Mouse (Mus musculus): ENCODE measurements at regions not wholly inside any gene's neighbourhood (a gene's known extent, or its start where the extent isn't known, plus 50 kb on each side); places are given as distances from the start of the nearest gene placed in this dataset.
"Not testable (repeated sequence)": the region's sequence is repeated elsewhere in the genome, so short reads cannot be mapped to it uniquely, and the experiment has no call there.

GRCm38 (mm10) chr6:9498921-9499320 lies 550.7 kb downstream of the Nxph1 start:
- peak; percentile 85 for DNase-seq (ENCODE audit: inconsistent ontology term)

GRCm38 (mm10) chr6:9534395-9534794 lies 586.2 kb downstream of the Nxph1 start:
- DNase-seq (ENCODE audit: inconsistent ontology term): no peak

- DNase-seq (ENCODE audit: inconsistent ontology term): no peak
These were observed 590.5 kb downstream of the Nxph1 start for GRCm38 (mm10) chr6:9538737-9539136.

- DNase-seq (ENCODE audit: inconsistent ontology term): no peak
These were observed 602.1 kb downstream of the Nxph1 start for GRCm38 (mm10) chr6:9550096-9550939.

GRCm38 (mm10) chr6:9563290-9564044 lies 615.2 kb downstream of the Nxph1 start:
- no peak for DNase-seq (ENCODE audit: inconsistent ontology term)

- DNase-seq (ENCODE audit: inconsistent ontology term): no peak
These were observed 623.6 kb downstream of the Nxph1 start for GRCm38 (mm10) chr6:9571787-9572186.

- no peak for DNase-seq (ENCODE audit: inconsistent ontology term)
These were observed 645.2 kb downstream of the Nxph1 start for GRCm38 (mm10) chr6:9593391-9593790.

GRCm38 (mm10) chr6:9599418-9599817 lies 651.2 kb downstream of the Nxph1 start:
- no peak for DNase-seq (ENCODE audit: inconsistent ontology term)

GRCm38 (mm10) chr6:9633931-9634330 lies 685.7 kb downstream of the Nxph1 start:
- no peak for DNase-seq (ENCODE audit: inconsistent ontology term)

- not testable (repeated sequence) for DNase-seq (ENCODE audit: inconsistent ontology term)
These were observed 695.2 kb downstream of the Nxph1 start for GRCm38 (mm10) chr6:9643456-9643855.

GRCm38 (mm10) chr6:9643926-9644325 lies 695.7 kb downstream of the Nxph1 start:
- not testable (repeated sequence) for DNase-seq (ENCODE audit: inconsistent ontology term)

- DNase-seq (ENCODE audit: inconsistent ontology term): no peak
These were observed 711.4 kb downstream of the Nxph1 start for GRCm38 (mm10) chr6:9659672-9660071.

- DNase-seq (ENCODE audit: inconsistent ontology term): no peak
These were observed 737.0 kb downstream of the Nxph1 start for GRCm38 (mm10) chr6:9685182-9685581.

GRCm38 (mm10) chr6:9693714-9694113 lies 745.5 kb downstream of the Nxph1 start:
- DNase-seq (ENCODE audit: inconsistent ontology term): no peak

GRCm38 (mm10) chr6:9697698-9698097 lies 749.5 kb downstream of the Nxph1 start:
- DNase-seq (ENCODE audit: inconsistent ontology term): no peak

GRCm38 (mm10) chr6:9698193-9698592 lies 750.0 kb downstream of the Nxph1 start:
- DNase-seq (ENCODE audit: inconsistent ontology term): no peak

All from Muller cell, postnatal 12 days (primary cell).